In the genomic region with DNA sequence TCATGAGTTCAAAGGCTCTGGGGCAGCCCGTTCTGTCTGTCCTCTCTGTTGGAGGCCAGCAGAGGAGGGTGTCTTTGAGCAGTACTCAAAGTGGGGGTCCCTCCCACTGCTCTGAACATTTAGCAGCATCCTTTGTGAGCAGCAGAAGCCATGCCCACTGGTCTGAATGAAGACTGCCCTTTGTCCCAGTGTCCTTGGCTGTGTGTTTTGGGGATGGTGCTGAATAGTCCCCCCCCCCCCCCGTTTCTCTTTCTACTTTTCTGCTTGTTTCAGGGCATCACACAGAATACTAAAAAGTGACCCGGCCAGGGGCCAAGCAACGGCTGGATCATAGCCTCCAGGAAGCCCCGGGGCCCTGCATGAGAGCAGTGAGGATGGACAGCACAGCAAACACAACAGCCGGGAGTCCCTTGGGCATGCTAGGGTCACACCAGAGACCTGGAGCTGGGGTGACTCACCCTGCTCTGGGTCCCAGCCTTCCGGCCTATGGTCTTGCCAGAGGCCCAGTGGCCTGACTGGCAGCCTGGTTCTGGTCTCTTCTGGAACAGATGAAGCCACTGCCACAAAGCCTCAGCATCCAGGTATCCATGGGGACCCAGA, we compare ENCODE assay signal across 11 mouse cellular contexts. TPM values are rescaled to one million over a fixed set of nuclear protein-coding genes. Genes with fewer than 3 reads are reported as not detected.
A peak's percentile ranks its signal among the peaks of the same experiment; 100 is the strongest.
DNase-seq lines count a peak whose midpoint lies in the region; ATAC-seq and TF ChIP-seq lines count a peak whose summit lies in the region.
"Had no signal": no experiment of that assay in that cellular context is flagged by ENCODE, and none has a peak within 500 bp of the region (broad histone marks: within the 10 kb centered on the region; RNA-seq: fewer than 3 reads in every experiment).

No protein-coding gene starts in this region.

- H3K9me3 ChIP-seq in heart, embryonic 12.5 days (replicated peaks) = no peaks in the 10 kb centered on the region
- H3K9me3 ChIP-seq in liver, embryonic 14.5 days (ENCODE audit: control insufficient read depth, low read length) = no peaks in the 10 kb centered on the region
- no peaks in the 10 kb centered on the region for H3K9me3 ChIP-seq in hindbrain, embryonic 14.5 days (ENCODE audit: control insufficient read depth, low read length)
- H3K9me3 ChIP-seq: limb, embryonic 15.5 days had no signal

- peaks cover 52% of the 10 kb centered on the region for H3K27me3 ChIP-seq in heart, embryonic 12.5 days (replicated peaks)
- no peaks in the 10 kb centered on the region for H3K27me3 ChIP-seq in heart, adult 2 months (ENCODE audit: control insufficient read depth, insufficient read depth, low read length)
- no peaks in the 10 kb centered on the region for H3K27me3 ChIP-seq in liver, embryonic 14.5 days (ENCODE audit: control insufficient read depth, insufficient read depth, low read length)
- no peaks in the 10 kb centered on the region for H3K27me3 ChIP-seq in hindbrain, embryonic 14.5 days (ENCODE audit: control insufficient read depth, insufficient read depth, low read length)
- H3K27me3 ChIP-seq: limb, embryonic 15.5 days had no signal

- H3K27ac ChIP-seq in heart, embryonic 12.5 days (ENCODE audit: poor library complexity, severe bottlenecking) = peak overlapping the region; percentile 92
- H3K27ac ChIP-seq in heart, adult 2 months = no peak overlapping the region; the same call in 1 of the 2 replicates
- no peak overlapping the region for H3K27ac ChIP-seq in liver, embryonic 14.5 days
- no peak overlapping the region for H3K27ac ChIP-seq in hindbrain, embryonic 14.5 days
- H3K27ac ChIP-seq: limb, embryonic 15.5 days had no signal

- H3K4me2 ChIP-seq in heart, embryonic 12.5 days = peak overlapping the region; percentile 40
- H3K4me2 ChIP-seq in liver, embryonic 14.5 days (ENCODE audit: low read depth) = no peak overlapping the region
- H3K4me2 ChIP-seq in hindbrain, embryonic 14.5 days (replicated peaks) = no peak overlapping the region
- H3K4me2 ChIP-seq: limb, embryonic 15.5 days had no signal

- WGBS in heart, embryonic 12.5 days = 45% methylated on average over 7 of the region's 7 CpGs
- 63% methylated on average over 7 of the region's 7 CpGs for WGBS in heart, adult 2 months
- WGBS in liver, embryonic 14.5 days (ENCODE audit: insufficient replicate concordance) = 51% methylated on average over 7 of the region's 7 CpGs
- WGBS in hindbrain, embryonic 14.5 days = 43% methylated on average over 7 of the region's 7 CpGs

- no peak for TF ChIP-seq EP300 in heart, adult 2 months (IDR thresholded peaks at IDR 0.05; ENCODE audit: insufficient read depth, low read depth, low read length)
- TF ChIP-seq EP300 in liver, embryonic 14.5 days (IDR thresholded peaks at IDR 0.05; ENCODE audit: low read depth) = no peak

- TF ChIP-seq CTCF in heart, adult 2 months (IDR thresholded peaks at IDR 0.05) = no peak
- TF ChIP-seq CTCF in liver, embryonic 14.5 days (IDR thresholded peaks at IDR 0.05; ENCODE audit: low read depth) = no peak

- ATAC-seq in heart, embryonic 12.5 days (ENCODE audit: insufficient number of reproducible peaks, low FRiP score) = no peak; the same call in 1 of the 2 replicates
- 0 out of 2 replicates have a peak, but pooled peaks have one; percentile 19 for ATAC-seq in liver, embryonic 14.5 days (ENCODE audit: insufficient read depth)
- 0 out of 2 replicates have a peak, but pooled peaks have one; percentile 5 for ATAC-seq in hindbrain, embryonic 14.5 days (ENCODE audit: low FRiP score)

- no peak for DNase-seq in heart, adult 2 months
- DNase-seq in liver, embryonic 14.5 days (ENCODE audit: low read depth in 3 of 3, low spot score in 3 of 3) = no peak
- no peak for DNase-seq in liver
- no peak for DNase-seq in hindbrain, embryonic 14.5 days (ENCODE audit: low spot score)
- peak; percentile 29 for DNase-seq in left cerebral cortex, postnatal 4 days
- DNase-seq in urinary bladder, postnatal 25 days (ENCODE audit: low spot score) = no peak
- DNase-seq in urinary bladder, adult 2 months (ENCODE audit: low spot score) = no peak

- H3K4me1 ChIP-seq in heart, embryonic 12.5 days (replicated peaks) = peaks cover 61% of the 10 kb centered on the region
- 0 out of 2 replicates have a peak, but pooled peaks cover 1% of the 10 kb centered on the region for H3K4me1 ChIP-seq in heart, adult 2 months (ENCODE audit: control insufficient read depth, insufficient read depth, low read length)
- H3K4me1 ChIP-seq in liver, embryonic 14.5 days (replicated peaks; ENCODE audit: control insufficient read depth in 2 of 2, insufficient read depth in 2 of 2, low read length in 1 of 2) = no peaks in the 10 kb centered on the region
- H3K4me1 ChIP-seq in hindbrain, embryonic 14.5 days (replicated peaks; ENCODE audit: control insufficient read depth, insufficient read depth, low read length) = peaks cover 37% of the 10 kb centered on the region

- no peaks in the 10 kb centered on the region for H3K79me2 ChIP-seq in heart, adult 2 months (replicated peaks; ENCODE audit: control insufficient read depth, insufficient read depth, low read length)

- no peak for TF ChIP-seq POLR2A in heart, adult 2 months (IDR thresholded peaks at IDR 0.05; ENCODE audit: insufficient read depth, low read depth, low read length)

- intact Hi-C loops in heart, adult 2 months (cut with DNase I) = no loop called here
- intact Hi-C loops in left cerebral cortex, postnatal 4 days (cut with DNase I) = no loop called here

- no peak overlapping the region for H3K4me3 ChIP-seq in heart, embryonic 12.5 days
- no peak overlapping the region for H3K4me3 ChIP-seq in heart, adult 2 months
- no peak overlapping the region for H3K4me3 ChIP-seq in liver, embryonic 14.5 days (ENCODE audit: insufficient read depth in 1 of 2, low read depth in 2 of 2, low read length in 2 of 2)
- H3K4me3 ChIP-seq in hindbrain, embryonic 14.5 days (replicated peaks; ENCODE audit: low read length) = no peak overlapping the region
- H3K4me3 ChIP-seq: limb, embryonic 15.5 days had no signal

- H3K36me3 ChIP-seq in heart, embryonic 12.5 days = no peaks in the 10 kb centered on the region
- no peaks in the 10 kb centered on the region for H3K36me3 ChIP-seq in heart, adult 2 months (ENCODE audit: control insufficient read depth, insufficient read depth, low read length)
- H3K36me3 ChIP-seq in liver, embryonic 14.5 days (replicated peaks; ENCODE audit: control insufficient read depth, insufficient read depth, low read depth) = no peaks in the 10 kb centered on the region
- H3K36me3 ChIP-seq in hindbrain, embryonic 14.5 days (replicated peaks; ENCODE audit: control insufficient read depth, insufficient read depth) = no peaks in the 10 kb centered on the region
- H3K36me3 ChIP-seq: limb, embryonic 15.5 days had no signal

- peak overlapping the region; percentile 44; the same call in 1 of the 2 replicates for H3K9ac ChIP-seq in heart, embryonic 12.5 days
- no peak overlapping the region for H3K9ac ChIP-seq in heart, adult 2 months (ENCODE audit: low read depth, low read length)
- no peak overlapping the region for H3K9ac ChIP-seq in liver, embryonic 14.5 days (replicated peaks)
- no peak overlapping the region for H3K9ac ChIP-seq in hindbrain, embryonic 14.5 days
- H3K9ac ChIP-seq: limb, embryonic 15.5 days had no signal

RNA-seq across cellular contexts. Expression of gene B230104I21Rik, which starts 58.3 kb away (rescaled TPM):
- polyA plus RNA-seq in heart, embryonic 12.5 days (2016; fragmentation: Nextera tagmentation; extraction: Ambion mirVana) = not detected in 2 replicates
- total RNA-seq in heart, adult 2 months (2021) = not detected
- not detected in 2 replicates for polyA plus RNA-seq in heart, adult 2 months (2012; rRNA removed)
- polyA plus RNA-seq in liver, embryonic 14.5 days (2012; rRNA removed) = not detected in 2 replicates
- polyA plus RNA-seq in liver, embryonic 14.5 days (2014; fragmentation: Nextera tagmentation; extraction: Ambion mirVana) = not detected in 2 replicates
- not detected in 2 replicates for polyA plus RNA-seq in hindbrain, embryonic 14.5 days (2014; fragmentation: Nextera tagmentation; extraction: Ambion mirVana)
- not detected for total RNA-seq in left cerebral cortex, postnatal 4 days (2021)
- polyA plus RNA-seq in urinary bladder, adult 2 months (2012; rRNA removed) = not detected in 2 replicates
- total RNA-seq: hematopoietic stem cell, adult 5-6 weeks had no signal
- polyA plus RNA-seq: embryonic facial prominence, embryonic 14.5 days; limb, embryonic 15.5 days had no signal
